17 mouse cellular contexts compared by ENCODE assay signal in the genomic region with DNA sequence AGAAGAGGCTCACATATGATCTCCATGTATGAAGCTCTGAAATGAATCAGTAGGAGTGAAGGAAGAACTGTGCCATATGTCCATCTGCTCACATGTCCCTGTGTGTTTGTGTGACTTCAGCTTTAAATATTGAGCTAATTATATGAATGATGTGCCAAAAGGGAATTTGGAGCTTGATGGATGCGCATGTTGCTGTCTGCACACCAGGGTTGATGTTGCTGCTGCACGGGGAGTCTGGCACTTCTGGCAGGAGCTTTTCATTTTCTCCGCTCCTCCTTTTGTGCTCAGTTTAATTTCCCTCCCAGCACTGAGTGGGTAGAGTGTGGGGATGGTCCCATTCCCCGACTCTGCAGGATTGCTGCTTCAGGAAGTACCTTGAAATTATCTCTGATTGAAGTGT.
DNase-seq lines count a peak whose midpoint lies in the region; ATAC-seq and TF ChIP-seq lines count a peak whose summit lies in the region.
"Had no signal": no experiment of that assay in that cellular context is flagged by ENCODE, and none has a peak within 500 bp of the region (broad histone marks: within the 10 kb centered on the region; RNA-seq: fewer than 3 reads in every experiment).

No protein-coding gene starts in this region.

- H3K4me2 ChIP-seq in forebrain, embryonic 15.5 days (replicated peaks): no peak overlapping the region
- no peak overlapping the region for H3K4me2 ChIP-seq in forebrain, postnatal 0 days (ENCODE audit: low read depth)
- no peak overlapping the region for H3K4me2 ChIP-seq in midbrain, embryonic 13.5 days (replicated peaks)
- H3K4me2 ChIP-seq: embryonic facial prominence, embryonic 13.5 days; neural tube, embryonic 12.5 days had no signal

- H3K4me3 ChIP-seq in forebrain, embryonic 15.5 days: no peak overlapping the region
- no peak overlapping the region for H3K4me3 ChIP-seq in forebrain, embryonic 10.5 days
- no peak overlapping the region for H3K4me3 ChIP-seq in forebrain, postnatal 0 days (ENCODE audit: low read depth, low read length)
- H3K4me3 ChIP-seq in midbrain, embryonic 13.5 days (replicated peaks): no peak overlapping the region
- H3K4me3 ChIP-seq: embryonic facial prominence, embryonic 13.5 days; heart, embryonic 10.5 days; limb, embryonic 10.5 days; neural tube, embryonic 12.5 days had no signal

- no peak overlapping the region for H3K9ac ChIP-seq in forebrain, embryonic 15.5 days (replicated peaks)
- H3K9ac ChIP-seq in forebrain, postnatal 0 days: no peak overlapping the region
- no peak overlapping the region for H3K9ac ChIP-seq in midbrain, embryonic 13.5 days (replicated peaks)
- H3K9ac ChIP-seq: embryonic facial prominence, embryonic 13.5 days; neural tube, embryonic 12.5 days had no signal

- WGBS in forebrain, embryonic 15.5 days: 28% methylated on average over 4 of the region's 4 CpGs
- 72% methylated on average over 4 of the region's 4 CpGs for WGBS in forebrain, embryonic 10.5 days
- WGBS in forebrain, postnatal 0 days: 30% methylated on average over 4 of the region's 4 CpGs
- 39% methylated on average over 4 of the region's 4 CpGs for WGBS in midbrain, embryonic 13.5 days

- no peaks in the 10 kb centered on the region for H3K36me3 ChIP-seq in forebrain, embryonic 15.5 days
- H3K36me3 ChIP-seq in forebrain, embryonic 10.5 days (replicated peaks): no peaks in the 10 kb centered on the region
- H3K36me3 ChIP-seq in forebrain, postnatal 0 days (ENCODE audit: insufficient read depth): no peaks in the 10 kb centered on the region
- H3K36me3 ChIP-seq in midbrain, embryonic 13.5 days: no peaks in the 10 kb centered on the region
- H3K36me3 ChIP-seq: embryonic facial prominence, embryonic 13.5 days; heart, embryonic 10.5 days; limb, embryonic 10.5 days; neural tube, embryonic 12.5 days had no signal

- H3K4me1 ChIP-seq in forebrain, embryonic 15.5 days: no peaks in the 10 kb centered on the region
- peaks cover 10% of the 10 kb centered on the region for H3K4me1 ChIP-seq in forebrain, embryonic 10.5 days
- H3K4me1 ChIP-seq in forebrain, postnatal 0 days (ENCODE audit: insufficient read depth): no peaks in the 10 kb centered on the region
- peaks cover 8% of the 10 kb centered on the region; the same call in 1 of the 2 replicates for H3K4me1 ChIP-seq in midbrain, embryonic 13.5 days (replicated peaks)
- H3K4me1 ChIP-seq: embryonic facial prominence, embryonic 13.5 days; heart, embryonic 10.5 days; limb, embryonic 10.5 days; neural tube, embryonic 12.5 days had no signal

- no peaks in the 10 kb centered on the region for H3K9me3 ChIP-seq in forebrain, embryonic 15.5 days
- no peaks in the 10 kb centered on the region for H3K9me3 ChIP-seq in forebrain, embryonic 10.5 days
- no peaks in the 10 kb centered on the region for H3K9me3 ChIP-seq in forebrain, postnatal 0 days (ENCODE audit: low read length)
- no peaks in the 10 kb centered on the region for H3K9me3 ChIP-seq in midbrain, embryonic 13.5 days
- H3K9me3 ChIP-seq: embryonic facial prominence, embryonic 13.5 days; heart, embryonic 10.5 days; limb, embryonic 10.5 days; neural tube, embryonic 12.5 days had no signal

- no peak overlapping the region for H3K27ac ChIP-seq in forebrain, embryonic 15.5 days (replicated peaks)
- H3K27ac ChIP-seq in forebrain, embryonic 10.5 days: no peak overlapping the region
- H3K27ac ChIP-seq in forebrain, postnatal 0 days (ENCODE audit: low read depth, low read length): no peak overlapping the region
- H3K27ac ChIP-seq in midbrain, embryonic 13.5 days: no peak overlapping the region
- H3K27ac ChIP-seq: embryonic facial prominence, embryonic 13.5 days; heart, embryonic 10.5 days; limb, embryonic 10.5 days; neural tube, embryonic 12.5 days had no signal

- ATAC-seq in forebrain, embryonic 15.5 days (replicated peaks): peak; percentile 43; the same call in 1 of the 2 replicates
- ATAC-seq in forebrain, postnatal 0 days: peak; percentile 38; the same call in 1 of the 2 replicates
- peak; percentile 37 for ATAC-seq in midbrain, embryonic 13.5 days
- no peak for ATAC-seq in granulocyte monocyte progenitor cell, adult 5-6 weeks (replicated peaks; ENCODE audit: poor library complexity, severe bottlenecking)

- H3K27me3 ChIP-seq in forebrain, embryonic 15.5 days: no peaks in the 10 kb centered on the region
- H3K27me3 ChIP-seq in forebrain, embryonic 10.5 days (ENCODE audit: poor library complexity, severe bottlenecking): no peaks in the 10 kb centered on the region
- H3K27me3 ChIP-seq in forebrain, postnatal 0 days (ENCODE audit: insufficient read depth, low read length): no peaks in the 10 kb centered on the region
- no peaks in the 10 kb centered on the region for H3K27me3 ChIP-seq in midbrain, embryonic 13.5 days
- H3K27me3 ChIP-seq: embryonic facial prominence, embryonic 13.5 days; neural tube, embryonic 12.5 days had no signal

- no peak for DNase-seq in forebrain, embryonic 10.5 days (ENCODE audit: extremely low spot score, low spot score)
- DNase-seq in brain, adult 2 months (ENCODE audit: low read depth, low spot score): peak; percentile 12
- DNase-seq in forebrain, postnatal 0 days: no peak
- DNase-seq in T-cell, adult 2 months (ENCODE audit: low spot score): no peak
- DNase-seq: B cell, adult 2 months; cerebellum, adult 9-10 months; kidney, adult 11 months; kidney, postnatal 10 days; lung, adult 18-20 months; lung, postnatal 14 days had no signal

- no peak for TF ChIP-seq CTCF in forebrain, postnatal 0 days (IDR thresholded peaks at IDR 0.05; ENCODE audit: low read depth)
